Mouse (Mus musculus): ENCODE data around the gene Slc36a2. TPM values are rescaled to one million over a fixed set of nuclear protein-coding genes. Genes with fewer than 3 reads are reported as not detected.
"Not testable (repeated sequence)": the region's sequence is repeated elsewhere in the genome, so short reads cannot be mapped to it uniquely, and the experiment has no call there.

Gene Slc36a2
- polyA plus RNA-seq, 1 experiment from 2014 or later, result 0.16 TPM

- Histone ChIP-seq H3K27ac (ENCODE audit: low read length) (no peak overlapping the region), H3K4me1 (replicated peaks; ENCODE audit: control insufficient read depth, insufficient read depth, low read length) (no peaks in the 10 kb centered on the region), H3K4me3 (replicated peaks; ENCODE audit: low read length) (no peak overlapping the region), H3K4me2 (ENCODE audit: low read length) (no peak overlapping the region), H3K9me3 (ENCODE audit: control insufficient read depth, low read length) (no peaks in the 10 kb centered on the region), H3K27me3 (replicated peaks; ENCODE audit: control insufficient read depth, insufficient read depth, low read length) (no peaks in the 10 kb centered on the region), H3K9ac (replicated peaks; ENCODE audit: low read depth, low read length) (no peak overlapping the region), H3K36me3 (ENCODE audit: control insufficient read depth, insufficient read depth) (no peaks in the 10 kb centered on the region)
- ATAC-seq, result no peak
- 45% methylated on average over 3 of the region's 3 CpGs for WGBS
Measured at GRCm38 (mm10) chr11:55128411-55128810, 56.5 kb downstream of the Slc36a2 start.

GRCm38 (mm10) chr11:55127937-55128336 is 56.9 kb downstream of the Slc36a2 start:
- ATAC-seq, result no peak
- no peaks in the 10 kb centered on the region for H3K36me3 ChIP-seq (ENCODE audit: control insufficient read depth, insufficient read depth)
- H3K27ac ChIP-seq (ENCODE audit: low read length), result no peak overlapping the region
- H3K4me1 ChIP-seq (replicated peaks; ENCODE audit: control insufficient read depth, insufficient read depth, low read length), result no peaks in the 10 kb centered on the region
- 33% methylated on average over 6 of the region's 6 CpGs for WGBS
- no peaks in the 10 kb centered on the region for H3K9me3 ChIP-seq (ENCODE audit: control insufficient read depth, low read length)
- H3K27me3 ChIP-seq (replicated peaks; ENCODE audit: control insufficient read depth, insufficient read depth, low read length), result no peaks in the 10 kb centered on the region
- H3K4me2 ChIP-seq (ENCODE audit: low read length), result no peak overlapping the region
- H3K4me3 ChIP-seq (replicated peaks; ENCODE audit: low read length), result no peak overlapping the region
- no peak overlapping the region for H3K9ac ChIP-seq (replicated peaks; ENCODE audit: low read depth, low read length)

- H3K4me2 ChIP-seq (ENCODE audit: low read length), result no peak overlapping the region
- H3K27me3 ChIP-seq (replicated peaks; ENCODE audit: control insufficient read depth, insufficient read depth, low read length), result no peaks in the 10 kb centered on the region
- no peak overlapping the region for H3K9ac ChIP-seq (replicated peaks; ENCODE audit: low read depth, low read length)
- no peaks in the 10 kb centered on the region for H3K9me3 ChIP-seq (ENCODE audit: control insufficient read depth, low read length)
- no peak overlapping the region for H3K4me3 ChIP-seq (replicated peaks; ENCODE audit: low read length)
- no peaks in the 10 kb centered on the region for H3K36me3 ChIP-seq (ENCODE audit: control insufficient read depth, insufficient read depth)
- WGBS, result 87% methylated on average over 3 of the region's 3 CpGs
- no peak overlapping the region for H3K27ac ChIP-seq (ENCODE audit: low read length)
- ATAC-seq, result no peak
- no peaks in the 10 kb centered on the region for H3K4me1 ChIP-seq (replicated peaks; ENCODE audit: control insufficient read depth, insufficient read depth, low read length)
Measured at GRCm38 (mm10) chr11:55126663-55127062, 58.2 kb downstream of the Slc36a2 start.

DNA sequence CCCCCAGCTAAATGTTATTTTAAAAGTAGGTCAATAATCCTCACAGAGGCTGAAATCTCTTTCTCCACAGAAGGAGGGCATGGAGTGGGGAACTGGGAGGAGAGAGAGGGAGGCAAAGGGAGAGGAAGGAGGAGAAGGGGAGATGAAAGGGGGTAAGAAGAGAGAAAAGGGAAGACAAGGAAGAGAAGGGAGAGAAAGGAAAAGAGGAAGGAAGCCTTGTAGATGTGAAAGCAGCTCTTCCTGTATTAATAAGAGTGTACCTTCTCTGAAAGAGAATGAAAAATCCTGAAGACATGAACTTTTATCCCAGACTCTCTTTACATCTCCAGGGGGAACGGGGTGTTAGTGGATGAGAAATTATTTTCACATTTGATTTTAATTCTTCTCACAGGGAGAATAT is 63.4 kb downstream of the Slc36a2 start:
- Histone ChIP-seq H3K27me3 (replicated peaks; ENCODE audit: control insufficient read depth, insufficient read depth, low read length) (no peaks in the 10 kb centered on the region), H3K27ac (ENCODE audit: low read length) (no peak overlapping the region), H3K9me3 (ENCODE audit: control insufficient read depth, low read length) (no peaks in the 10 kb centered on the region), H3K4me1 (replicated peaks; ENCODE audit: control insufficient read depth, insufficient read depth, low read length) (no peaks in the 10 kb centered on the region), H3K9ac (replicated peaks; ENCODE audit: low read depth, low read length) (no peak overlapping the region), H3K36me3 (ENCODE audit: control insufficient read depth, insufficient read depth) (no peaks in the 10 kb centered on the region), H3K4me2 (ENCODE audit: low read length) (no peak overlapping the region), H3K4me3 (replicated peaks; ENCODE audit: low read length) (no peak overlapping the region)
- no peak for ATAC-seq
- 96% methylated on average over 1 of the region's 1 CpGs for WGBS

DNA sequence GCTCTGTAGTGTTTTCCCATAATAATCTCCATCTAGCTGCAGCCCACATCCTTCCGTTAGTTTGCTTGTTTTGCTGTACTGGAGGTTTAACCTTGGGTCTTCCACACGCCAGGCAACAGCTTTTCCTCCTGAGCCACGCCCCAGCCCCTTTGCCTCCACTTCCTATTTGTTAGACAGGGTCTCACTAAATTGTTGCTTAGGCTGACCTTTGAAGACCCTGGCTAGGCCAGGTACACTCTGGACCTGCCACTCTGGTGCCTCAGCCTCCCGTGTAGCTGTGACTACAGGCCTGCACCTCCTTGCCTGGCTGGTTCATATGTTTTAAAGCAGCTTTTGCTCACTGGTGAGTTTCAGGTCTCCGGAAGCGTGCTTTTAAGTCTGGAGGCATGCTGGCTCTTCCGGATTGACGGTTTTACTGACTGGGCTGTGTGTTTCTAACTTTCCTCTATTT is 64.0 kb downstream of the Slc36a2 start:
- H3K4me1 ChIP-seq (replicated peaks; ENCODE audit: control insufficient read depth, insufficient read depth, low read length), result no peaks in the 10 kb centered on the region
- H3K27ac ChIP-seq (ENCODE audit: low read length), result no peak overlapping the region
- H3K36me3 ChIP-seq (ENCODE audit: control insufficient read depth, insufficient read depth), result no peaks in the 10 kb centered on the region
- no peak overlapping the region for H3K4me3 ChIP-seq (replicated peaks; ENCODE audit: low read length)
- no peak overlapping the region for H3K9ac ChIP-seq (replicated peaks; ENCODE audit: low read depth, low read length)
- H3K9me3 ChIP-seq (ENCODE audit: control insufficient read depth, low read length), result no peaks in the 10 kb centered on the region
- H3K4me2 ChIP-seq (ENCODE audit: low read length), result no peak overlapping the region
- WGBS, result 83% methylated on average over 8 of the region's 8 CpGs
- no peaks in the 10 kb centered on the region for H3K27me3 ChIP-seq (replicated peaks; ENCODE audit: control insufficient read depth, insufficient read depth, low read length)
- ATAC-seq, result no peak

GRCm38 (mm10) chr11:55120279-55120678 is 64.6 kb downstream of the Slc36a2 start:
- H3K4me1 ChIP-seq (replicated peaks; ENCODE audit: control insufficient read depth, insufficient read depth, low read length), result no peaks in the 10 kb centered on the region
- H3K9me3 ChIP-seq (ENCODE audit: control insufficient read depth, low read length), result no peaks in the 10 kb centered on the region
- no peaks in the 10 kb centered on the region for H3K27me3 ChIP-seq (replicated peaks; ENCODE audit: control insufficient read depth, insufficient read depth, low read length)
- no peak overlapping the region for H3K4me2 ChIP-seq (ENCODE audit: low read length)
- no peak overlapping the region for H3K27ac ChIP-seq (ENCODE audit: low read length)
- no peak overlapping the region for H3K4me3 ChIP-seq (replicated peaks; ENCODE audit: low read length)
- no peak for ATAC-seq
- no peaks in the 10 kb centered on the region for H3K36me3 ChIP-seq (ENCODE audit: control insufficient read depth, insufficient read depth)
- H3K9ac ChIP-seq (replicated peaks; ENCODE audit: low read depth, low read length), result no peak overlapping the region

- no peak for ATAC-seq
- H3K36me3 ChIP-seq (ENCODE audit: control insufficient read depth, insufficient read depth), result no peaks in the 10 kb centered on the region
Measured at GRCm38 (mm10) chr11:55117031-55117430, 67.8 kb downstream of the Slc36a2 start.

GRCm38 (mm10) chr11:55116004-55116403 is 68.9 kb downstream of the Slc36a2 start:
- no peak overlapping the region for H3K27ac ChIP-seq (ENCODE audit: low read length)

More at GRCm38 (mm10) chr11:55117031-55117430, 67.8 kb downstream of the Slc36a2 start:
- no peak overlapping the region for H3K4me2 ChIP-seq (ENCODE audit: low read length)
- H3K27ac ChIP-seq (ENCODE audit: low read length), result no peak overlapping the region
- H3K9me3 ChIP-seq (ENCODE audit: control insufficient read depth, low read length), result no peaks in the 10 kb centered on the region
- no peak overlapping the region for H3K9ac ChIP-seq (replicated peaks; ENCODE audit: low read depth, low read length)
- WGBS, result 92% methylated on average over 2 of the region's 2 CpGs
- H3K4me3 ChIP-seq (replicated peaks; ENCODE audit: low read length), result no peak overlapping the region
- no peaks in the 10 kb centered on the region for H3K27me3 ChIP-seq (replicated peaks; ENCODE audit: control insufficient read depth, insufficient read depth, low read length)
- H3K4me1 ChIP-seq (replicated peaks; ENCODE audit: control insufficient read depth, insufficient read depth, low read length), result no peaks in the 10 kb centered on the region

DNA sequence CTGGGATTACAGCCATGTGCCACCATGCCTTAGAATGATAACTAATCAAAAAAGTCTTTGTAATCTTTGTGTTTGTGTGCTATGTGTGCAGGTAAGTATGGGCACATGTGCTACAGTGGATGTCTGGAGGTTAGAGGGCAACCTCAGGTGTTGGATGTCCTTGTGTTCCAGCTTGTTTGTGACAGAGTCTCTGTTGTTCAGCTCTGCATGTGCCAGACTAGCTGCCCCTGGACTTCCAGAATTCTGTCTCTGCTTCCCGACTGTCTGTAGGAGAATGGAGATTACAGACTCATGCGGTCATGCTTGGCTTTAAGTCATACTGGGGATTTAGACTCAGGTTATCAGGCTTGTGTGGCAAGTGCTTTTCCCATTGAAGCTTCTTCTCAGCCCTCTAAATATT is 70.6 kb downstream of the Slc36a2 start:
- 82% methylated on average over 2 of the region's 2 CpGs for WGBS
- Histone ChIP-seq H3K36me3 (ENCODE audit: control insufficient read depth, insufficient read depth) (no peaks in the 10 kb centered on the region), H3K27me3 (replicated peaks; ENCODE audit: control insufficient read depth, insufficient read depth, low read length) (no peaks in the 10 kb centered on the region), H3K27ac (ENCODE audit: low read length) (no peak overlapping the region), H3K9ac (replicated peaks; ENCODE audit: low read depth, low read length) (no peak overlapping the region), H3K4me1 (replicated peaks; ENCODE audit: control insufficient read depth, insufficient read depth, low read length) (no peaks in the 10 kb centered on the region), H3K4me2 (ENCODE audit: low read length) (no peak overlapping the region), H3K4me3 (replicated peaks; ENCODE audit: low read length) (no peak overlapping the region), H3K9me3 (ENCODE audit: control insufficient read depth, low read length) (no peaks in the 10 kb centered on the region)
- no peak for ATAC-seq

More at GRCm38 (mm10) chr11:55116004-55116403, 68.9 kb downstream of the Slc36a2 start:
- ATAC-seq, result no peak
- H3K4me3 ChIP-seq (replicated peaks; ENCODE audit: low read length), result no peak overlapping the region
- H3K36me3 ChIP-seq (ENCODE audit: control insufficient read depth, insufficient read depth), result no peaks in the 10 kb centered on the region
- no peak overlapping the region for H3K9ac ChIP-seq (replicated peaks; ENCODE audit: low read depth, low read length)
- no peaks in the 10 kb centered on the region for H3K27me3 ChIP-seq (replicated peaks; ENCODE audit: control insufficient read depth, insufficient read depth, low read length)
- no peak overlapping the region for H3K4me2 ChIP-seq (ENCODE audit: low read length)
- 91% methylated on average over 3 of the region's 3 CpGs for WGBS
- H3K4me1 ChIP-seq (replicated peaks; ENCODE audit: control insufficient read depth, insufficient read depth, low read length), result no peaks in the 10 kb centered on the region
- no peaks in the 10 kb centered on the region for H3K9me3 ChIP-seq (ENCODE audit: control insufficient read depth, low read length)

- not testable (repeated sequence) for H3K27me3 ChIP-seq (replicated peaks; ENCODE audit: control insufficient read depth, insufficient read depth, low read length); ATAC-seq; H3K4me3 ChIP-seq (replicated peaks; ENCODE audit: low read length); H3K9me3 ChIP-seq (ENCODE audit: control insufficient read depth, low read length); H3K4me1 ChIP-seq (replicated peaks; ENCODE audit: control insufficient read depth, insufficient read depth, low read length); H3K4me2 ChIP-seq (ENCODE audit: low read length); H3K9ac ChIP-seq (replicated peaks; ENCODE audit: low read depth, low read length); H3K36me3 ChIP-seq (ENCODE audit: control insufficient read depth, insufficient read depth); H3K27ac ChIP-seq (ENCODE audit: low read length)
- 65% methylated on average over 4 of the region's 4 CpGs for WGBS
Measured at GRCm38 (mm10) chr11:55113861-55114250, 71.0 kb downstream of the Slc36a2 start.
